Mouse (Mus musculus) gonadal fat pad, adult 2 months (tissue): Measurements from ENCODE around the gene Agap1. TPM values are rescaled to one million over a fixed set of nuclear protein-coding genes. Genes with fewer than 3 reads are reported as not detected.
A peak's percentile ranks its signal among the peaks of the same experiment; 100 is the strongest.
"Not testable (repeated sequence)": the region's sequence is repeated elsewhere in the genome, so short reads cannot be mapped to it uniquely, and the experiment has no call there.

ENCODE experiments used
- DNase-seq: peaks from one replicate; pipeline ENCODE4 v3.0.0-alpha.2; 2012; ENCODE audit warnings: low read depth
- polyA plus RNA-seq: library from polyadenylated mRNA; depleted of rRNA; stranded (reverse); fragments of >200 nt; gene quantifications from 2 replicates; pipeline ENCODE4 v1.2.3, GENCODE M21; 2012

Agap1 gene
- polyA plus RNA-seq, 1 experiment, result 15.8 TPM

DNA sequence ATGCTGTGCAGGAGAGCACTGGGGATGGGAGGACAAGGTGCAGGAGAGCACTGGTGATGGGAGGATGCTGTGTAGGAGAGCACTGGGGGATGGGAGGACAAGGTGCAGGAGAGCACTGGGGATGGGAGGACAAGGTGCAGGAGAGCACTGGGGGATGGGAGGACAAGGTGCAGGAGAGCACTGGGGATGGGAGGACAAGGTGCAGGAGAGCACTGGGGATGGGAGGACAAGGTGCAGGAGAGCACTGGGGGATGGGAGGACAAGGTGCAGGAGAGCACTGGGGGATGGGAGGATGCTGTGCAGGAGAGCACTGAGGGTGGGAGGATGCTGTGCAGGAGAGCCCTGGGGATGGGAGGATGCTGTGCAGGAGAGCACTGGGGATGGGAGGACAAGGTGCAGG is 47.3 kb downstream of the Agap1 start:
- not testable (repeated sequence) for DNase-seq

DNA sequence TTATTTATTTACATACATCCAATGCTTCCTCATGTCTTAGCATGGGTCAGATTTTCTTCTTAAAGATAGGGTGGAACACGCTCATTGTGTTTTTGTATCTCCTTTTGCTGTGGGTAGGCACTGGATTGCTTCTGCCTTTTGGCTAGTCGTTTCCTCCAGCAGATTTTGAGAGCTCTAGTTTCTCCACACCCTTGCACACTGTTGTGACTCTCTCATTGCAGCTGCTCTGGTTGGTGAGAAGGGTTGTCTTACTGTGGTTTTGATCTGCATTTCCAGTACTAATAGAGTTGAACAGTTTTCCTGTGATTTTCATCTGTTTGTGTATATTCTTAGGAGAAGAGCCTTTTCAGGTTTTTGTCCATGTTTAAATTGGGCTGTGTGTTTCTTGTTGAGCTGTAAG is 54.6 kb downstream of the Agap1 start:
- no peak for DNase-seq

DNA sequence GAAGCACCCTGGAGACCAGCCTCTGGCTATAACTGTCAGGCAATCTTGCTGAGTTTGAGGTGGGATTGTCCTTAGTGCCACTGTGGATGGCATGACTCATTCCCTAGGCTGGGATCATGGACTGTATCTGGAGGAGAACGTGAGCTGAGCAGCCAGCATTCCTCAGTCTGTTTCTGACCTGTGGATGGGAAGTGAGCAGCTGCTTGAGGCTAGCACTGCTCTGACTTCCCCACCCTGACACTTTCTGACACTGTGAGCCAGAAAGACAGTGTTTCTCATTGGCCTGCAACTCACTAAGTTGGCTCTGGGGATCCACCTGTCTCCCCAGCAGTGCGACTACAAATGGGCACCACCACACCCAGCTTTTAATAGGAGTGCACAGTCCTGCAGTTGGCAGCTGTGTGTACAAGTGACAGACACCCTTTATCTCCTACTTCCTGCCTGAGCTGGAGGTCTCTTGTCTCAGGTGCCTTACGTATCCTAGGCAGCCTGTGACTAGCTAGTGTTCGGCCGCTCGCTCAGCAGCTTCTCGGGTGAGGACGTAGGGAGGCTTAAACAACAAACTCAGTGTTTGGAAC is 55.2 kb downstream of the Agap1 start:
- no peak for DNase-seq

DNA sequence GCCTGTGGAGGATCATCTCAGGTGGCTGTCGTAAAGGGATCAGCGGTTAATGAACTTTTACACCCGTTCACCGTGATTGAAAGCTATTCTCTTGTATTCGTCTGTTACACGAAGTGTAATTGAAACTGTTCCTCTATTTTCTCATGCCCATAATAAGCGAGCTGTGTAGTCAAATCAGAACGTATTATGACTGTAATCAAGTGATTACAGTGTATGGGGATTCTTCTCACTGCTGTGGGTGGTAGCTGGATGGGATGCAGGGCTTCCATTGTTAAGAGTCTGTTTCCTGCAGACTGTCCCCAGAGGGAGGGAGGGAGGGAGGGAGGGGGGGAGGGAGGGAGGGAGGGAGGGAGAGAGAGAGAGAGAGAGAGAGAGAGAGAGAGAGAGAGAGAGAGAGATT is 56.1 kb downstream of the Agap1 start:
- no peak for DNase-seq

DNA sequence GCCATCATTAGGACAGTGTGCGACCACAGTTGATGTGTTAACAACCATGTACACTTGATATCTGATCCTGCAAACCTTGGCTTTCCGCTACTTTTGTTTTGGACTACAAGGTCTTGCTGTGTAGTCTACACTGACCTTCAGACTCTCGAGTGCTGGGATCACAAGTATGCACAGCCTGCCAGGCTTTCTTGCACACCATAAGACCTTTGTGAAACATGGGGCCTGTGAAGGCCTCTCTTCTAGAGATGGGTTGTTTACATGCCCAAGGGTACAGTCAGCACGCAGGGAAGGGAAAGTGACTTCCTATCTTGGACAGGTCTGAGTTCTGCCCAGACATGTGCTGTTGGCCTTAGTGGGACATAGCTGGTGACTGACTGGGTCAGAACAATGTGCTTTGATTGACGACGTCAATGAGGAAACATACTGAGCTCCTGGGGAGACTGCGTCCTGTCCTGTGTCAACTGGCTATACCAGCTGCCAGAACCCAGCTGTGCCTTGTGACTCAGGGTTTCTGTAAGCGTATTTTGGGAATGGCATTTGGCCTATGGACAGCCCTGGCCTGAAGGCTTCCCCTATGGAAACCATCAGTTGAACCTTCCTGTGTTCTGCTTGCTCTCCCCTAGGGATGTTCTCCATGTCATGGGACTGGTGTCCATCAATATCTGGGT is 59.1 kb downstream of the Agap1 start:
- DNase-seq, result peak; percentile 86

DNA sequence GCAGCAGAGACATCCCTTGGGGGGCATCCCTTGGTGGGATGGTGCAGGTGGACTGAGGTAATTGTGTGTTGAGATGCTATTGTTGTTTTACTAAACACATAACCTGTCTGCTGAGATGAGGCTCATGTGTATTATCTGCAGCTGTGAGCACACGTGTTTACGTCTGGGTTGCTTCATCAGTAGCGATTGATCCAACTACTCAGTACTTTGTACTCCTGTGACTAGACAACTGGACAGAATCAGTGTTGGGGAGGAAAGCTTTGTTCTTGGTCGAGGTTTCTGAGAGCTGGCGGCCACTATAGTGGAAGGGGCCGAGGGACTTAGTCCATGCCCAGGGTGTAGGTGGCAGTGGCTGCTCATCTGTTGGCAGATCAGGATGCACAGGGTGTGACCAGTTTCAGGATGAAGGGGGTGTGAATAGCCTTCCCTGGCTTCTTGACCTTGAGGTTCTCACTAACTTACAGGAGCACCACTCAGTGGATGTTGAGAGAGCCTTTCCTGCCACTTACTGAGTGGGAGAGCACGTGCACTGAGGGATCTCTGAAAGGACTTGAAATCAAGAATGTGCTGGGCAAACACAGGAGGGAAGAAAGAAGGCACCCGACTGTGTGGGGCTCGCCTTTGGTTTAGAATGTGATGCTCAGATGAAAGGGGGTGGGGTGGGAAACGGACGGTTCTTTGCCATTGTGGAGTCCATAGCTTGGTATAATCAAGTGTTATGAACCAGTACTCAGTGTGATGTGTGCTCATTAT is 61.4 kb downstream of the Agap1 start:
- DNase-seq, result no peak

DNA sequence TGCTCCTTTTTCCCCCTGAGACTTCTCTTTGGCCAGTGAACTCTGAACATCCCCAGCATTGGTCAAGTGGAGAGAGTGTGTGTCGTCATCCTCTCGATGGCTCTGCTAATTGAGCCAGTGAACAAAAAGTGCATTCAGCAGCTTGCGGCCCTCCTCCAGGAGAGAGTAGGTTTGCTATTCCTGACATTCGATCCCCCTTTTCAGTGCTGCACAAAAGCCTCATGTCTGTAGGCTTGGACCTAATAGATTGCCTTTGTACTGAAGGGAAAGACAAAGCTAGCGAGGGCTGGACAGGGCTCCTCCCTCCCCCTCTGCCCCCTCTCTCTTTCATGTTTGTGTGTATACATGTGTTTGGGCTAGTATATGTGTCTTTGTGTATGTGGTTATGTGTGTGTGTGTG is 63.2 kb downstream of the Agap1 start:
- no peak for DNase-seq

DNA sequence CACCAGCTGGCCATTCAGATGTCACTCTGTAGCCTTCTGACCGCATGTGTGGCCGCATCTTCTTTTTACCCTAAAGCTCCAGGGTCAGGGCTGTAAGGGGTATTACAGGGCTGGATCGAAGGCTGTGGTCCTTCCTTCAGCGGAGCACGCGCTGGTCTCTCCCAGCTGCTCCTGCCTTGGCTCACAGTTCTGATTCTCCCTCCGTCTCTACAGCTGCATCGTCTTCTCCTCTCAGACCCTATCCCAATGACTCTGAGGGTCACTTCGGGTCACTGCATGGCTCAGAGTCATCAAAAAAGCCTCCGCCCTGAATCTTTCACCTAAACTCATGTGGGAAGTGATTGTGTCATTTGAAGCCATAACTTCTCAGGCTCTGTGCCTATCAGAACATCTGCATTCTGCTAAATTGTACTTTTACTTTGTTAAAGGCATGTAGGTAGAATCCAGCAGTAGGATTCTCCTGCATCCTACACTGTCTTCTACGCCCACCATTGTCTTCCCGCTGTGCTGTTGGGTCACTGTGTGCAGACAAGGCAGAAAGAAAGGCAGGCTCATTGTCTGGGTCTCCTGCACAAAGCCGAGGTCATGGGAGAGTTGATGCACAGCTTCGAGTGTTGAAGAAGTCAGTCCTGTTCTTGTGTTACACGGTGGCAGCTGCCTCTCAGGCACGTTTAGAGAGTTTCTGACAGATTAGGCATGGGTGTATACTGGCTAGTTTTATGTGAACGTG is 65.5 kb downstream of the Agap1 start:
- no peak for DNase-seq

DNA sequence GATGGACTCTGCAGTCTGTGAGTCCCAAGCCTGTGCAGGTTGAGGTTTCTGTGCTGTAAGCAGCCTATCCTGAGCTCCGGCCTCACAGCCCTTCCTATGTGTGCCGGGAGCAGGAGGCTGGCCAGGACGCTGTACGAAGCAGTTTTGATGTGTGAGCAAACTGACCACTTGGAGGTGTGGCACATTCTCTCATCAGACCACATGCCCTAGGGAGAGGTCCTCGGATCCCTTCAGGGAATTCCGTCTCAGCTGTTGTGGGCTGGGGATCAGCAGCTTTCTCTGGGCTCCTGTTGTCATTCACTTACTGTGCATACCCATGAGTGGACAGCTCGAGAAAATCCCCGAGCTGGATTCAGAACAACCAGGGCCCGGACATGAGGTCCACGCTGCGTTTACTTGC is 66.8 kb downstream of the Agap1 start:
- DNase-seq, result no peak

DNA sequence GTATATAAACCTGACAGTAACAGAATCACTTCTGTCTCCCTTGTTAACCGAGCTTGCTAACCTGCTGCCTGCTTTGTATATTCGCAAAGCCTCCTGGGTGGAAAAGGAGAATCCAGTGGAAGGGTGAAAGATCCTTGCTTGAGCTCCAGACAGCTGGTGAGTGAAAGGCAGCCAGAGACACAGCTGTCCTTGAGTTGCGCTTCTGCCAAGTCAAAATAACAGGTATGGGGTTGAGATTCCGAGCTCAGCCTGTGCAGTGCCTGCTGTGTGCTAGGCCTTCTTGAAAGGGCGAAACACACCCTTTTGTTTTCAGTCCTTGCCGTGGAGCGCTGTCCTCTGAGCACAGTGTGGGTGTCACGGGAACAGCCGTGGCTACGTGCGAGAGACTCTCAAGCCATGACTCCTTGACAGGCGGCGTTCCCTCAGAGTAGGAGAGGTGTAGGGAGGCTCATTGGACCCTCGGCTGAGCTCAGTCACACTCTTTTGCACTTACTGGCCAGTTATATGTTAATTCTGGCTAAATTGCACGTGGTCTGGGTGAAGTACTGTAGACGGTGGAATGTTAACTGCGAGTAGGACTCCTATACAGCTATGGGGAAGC is 67.4 kb downstream of the Agap1 start:
- no peak for DNase-seq

DNA sequence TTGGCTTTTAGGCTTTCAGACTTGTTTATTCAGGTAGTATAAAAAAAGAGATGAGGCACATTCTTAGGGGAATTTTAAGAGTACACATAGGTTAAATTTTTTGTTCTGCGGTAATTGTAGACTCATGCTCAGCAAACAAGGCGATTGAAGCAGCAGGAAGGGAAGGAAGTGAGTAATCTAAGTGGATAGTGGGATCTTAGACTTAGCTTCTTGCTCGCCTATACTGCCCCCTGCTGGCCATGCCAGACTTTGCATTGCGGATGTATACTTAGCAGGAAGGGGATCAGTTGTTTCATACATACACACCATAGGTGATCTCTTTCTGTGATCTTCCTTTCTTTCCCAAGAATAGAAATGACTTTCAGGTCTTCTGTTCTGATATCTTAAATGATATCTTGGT is 69.8 kb downstream of the Agap1 start:
- no peak for DNase-seq

DNA sequence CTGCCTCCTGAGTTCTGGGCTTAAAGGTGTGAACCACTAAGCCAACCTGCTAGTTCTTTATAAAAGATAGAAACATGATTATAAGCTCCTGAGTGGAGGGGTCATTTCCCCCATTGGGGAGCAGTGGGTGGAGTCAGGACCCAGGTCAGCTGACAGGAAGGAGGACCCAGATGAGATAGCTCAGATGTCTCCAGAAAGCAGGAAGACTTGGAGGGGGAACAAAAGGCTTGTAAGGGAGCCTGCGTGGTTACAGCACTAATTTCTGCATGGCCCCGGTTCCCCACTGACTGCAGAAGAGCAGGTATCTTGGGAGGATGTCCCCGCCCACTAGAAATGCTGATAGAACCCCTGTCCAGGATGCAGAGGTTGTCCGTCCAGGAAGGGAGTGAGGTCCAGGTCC is 70.4 kb downstream of the Agap1 start:
- no peak for DNase-seq

DNA sequence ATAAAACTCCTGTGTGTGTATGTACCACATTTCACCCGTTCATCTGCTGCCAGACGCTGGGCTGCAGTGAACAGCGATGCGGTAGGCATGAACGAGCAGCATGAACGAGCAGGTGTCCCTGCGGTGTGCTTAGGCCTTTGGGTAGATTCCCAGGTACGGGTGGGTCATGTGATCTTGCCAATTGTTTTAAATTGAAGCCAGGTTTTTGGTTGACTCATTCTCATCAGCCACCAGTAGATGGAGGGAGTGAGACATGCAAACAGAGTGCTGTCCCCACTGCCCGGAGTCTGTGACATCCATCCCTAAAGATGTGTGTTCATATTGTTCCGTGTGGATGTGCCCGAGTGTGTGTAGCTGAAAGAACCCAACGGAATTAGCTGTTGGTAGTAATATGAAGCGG is 71.2 kb downstream of the Agap1 start:
- DNase-seq, result no peak

DNA sequence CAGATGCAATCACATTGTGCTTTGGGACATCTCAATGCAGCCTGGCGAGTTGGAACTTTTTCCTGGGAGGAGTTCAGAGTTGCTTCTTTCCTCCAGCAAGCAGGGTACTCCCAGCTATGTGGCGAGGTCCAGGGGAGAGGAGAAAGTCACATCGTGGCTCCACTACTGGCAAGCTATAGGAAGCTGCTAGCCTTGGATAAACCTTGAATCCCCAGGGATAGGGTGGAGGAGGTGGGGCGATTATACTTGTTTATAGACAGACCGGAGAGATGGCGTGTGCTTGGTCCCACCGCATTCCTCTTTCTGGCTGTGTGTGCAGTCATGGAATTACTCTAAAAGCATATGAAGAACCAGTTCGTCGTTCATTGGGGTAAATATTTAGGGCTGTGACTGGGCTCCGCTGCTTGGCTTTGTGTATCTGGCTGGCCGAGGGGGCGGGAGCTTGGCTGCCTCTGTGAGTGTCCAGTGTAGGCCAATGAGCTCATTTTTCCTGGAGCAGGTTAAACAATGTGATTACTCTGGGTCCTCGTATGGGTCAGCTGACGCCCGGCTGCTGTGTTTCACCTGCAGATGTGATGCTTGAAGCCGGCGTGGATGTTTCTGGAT is 74.2 kb downstream of the Agap1 start:
- DNase-seq, result no peak

DNA sequence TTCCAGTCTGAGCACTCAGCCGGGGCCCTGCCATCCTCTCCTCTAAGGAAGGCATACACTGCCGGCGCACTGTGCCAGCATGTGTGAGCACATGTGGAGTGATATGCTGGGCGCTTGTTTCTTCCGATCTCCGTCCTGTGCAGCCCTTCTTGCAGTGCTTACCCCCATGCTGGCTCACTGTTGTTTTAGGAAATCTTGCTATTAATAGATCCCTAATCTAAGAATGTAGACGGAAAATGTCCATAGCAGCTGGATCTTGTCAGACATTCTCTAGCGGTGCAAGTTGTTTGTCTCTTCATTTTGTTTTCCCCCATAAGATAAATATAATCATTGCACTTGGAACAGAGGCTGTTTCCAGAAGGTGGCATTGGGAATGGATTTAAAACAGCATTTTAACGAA is 79.1 kb downstream of the Agap1 start:
- DNase-seq, result no peak

DNA sequence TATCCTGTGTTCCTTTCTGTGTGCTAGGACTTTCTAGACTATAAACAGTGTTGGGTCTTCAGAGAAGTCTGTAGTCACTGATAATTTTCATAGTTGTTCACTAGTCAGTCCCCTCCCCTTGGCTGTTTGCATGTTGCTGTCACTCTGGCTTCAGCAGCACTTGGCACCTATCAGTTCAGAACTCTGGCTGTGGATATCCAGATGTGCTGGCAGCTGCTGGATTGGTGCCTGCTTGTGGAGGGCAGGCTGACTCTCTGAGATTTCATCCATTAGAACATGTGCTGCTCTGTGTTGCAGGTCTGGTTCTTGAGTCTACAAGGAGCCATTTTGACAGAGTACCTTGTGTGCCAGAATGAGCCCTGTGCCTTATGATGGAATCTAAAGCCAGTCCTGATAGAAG is 80.6 kb downstream of the Agap1 start:
- no peak for DNase-seq

DNA sequence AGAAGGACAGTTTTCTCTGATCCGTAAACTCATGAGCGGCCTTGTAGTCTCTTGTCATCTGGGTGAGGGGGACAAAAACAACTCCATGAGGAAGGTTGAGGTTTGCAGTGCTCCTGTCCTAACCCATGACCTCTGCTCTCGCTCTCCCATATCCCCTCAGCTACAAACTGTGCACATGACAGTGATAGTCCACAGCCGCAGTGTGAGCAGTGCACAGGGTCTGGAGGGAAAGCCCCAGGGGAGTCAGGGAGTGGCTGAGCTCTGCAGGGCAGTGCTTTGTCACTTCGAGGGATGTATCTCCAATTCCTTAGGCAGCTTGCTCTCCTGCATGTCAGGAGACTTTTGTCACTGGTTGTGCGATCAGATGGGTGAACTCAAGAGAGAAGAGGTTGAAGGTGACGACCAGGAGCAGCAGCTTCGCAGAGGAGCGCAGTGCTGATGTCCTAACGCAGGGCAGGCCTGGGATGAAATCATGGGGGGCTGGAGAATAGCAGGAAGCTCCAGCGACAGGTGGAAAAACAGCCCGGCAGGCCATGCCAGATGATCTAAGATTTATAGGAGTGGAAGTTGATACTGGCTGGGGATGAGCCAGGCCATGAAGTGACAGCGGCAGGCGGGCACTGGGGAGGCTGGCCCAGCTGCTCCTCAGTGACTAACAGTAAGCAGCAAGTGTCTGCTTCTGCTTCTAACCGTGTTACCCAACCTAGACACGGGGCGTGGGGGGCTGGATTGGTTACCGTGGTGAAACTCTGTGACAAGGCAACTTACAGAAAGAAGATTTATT is 83.7 kb downstream of the Agap1 start:
- no peak for DNase-seq

DNA sequence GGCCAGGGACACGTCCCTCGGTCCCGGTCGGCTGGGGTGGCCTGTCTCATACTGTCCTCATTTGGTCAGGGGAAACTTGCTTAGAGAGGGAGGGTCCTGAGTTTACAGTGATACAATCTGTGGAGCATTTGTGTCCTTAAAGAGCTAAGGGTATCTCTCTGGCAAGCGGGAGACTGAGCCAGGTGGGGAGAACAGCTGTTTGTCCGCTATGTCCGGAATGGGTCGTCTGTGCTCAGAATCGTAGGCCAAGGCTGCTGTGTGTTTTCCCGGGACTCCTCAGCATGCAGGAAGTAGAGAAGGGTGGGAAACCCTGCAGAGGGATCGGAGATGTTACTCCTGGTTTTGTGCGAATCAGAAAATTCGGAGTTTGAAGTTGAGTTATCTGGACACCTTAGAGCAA is 84.5 kb downstream of the Agap1 start:
- DNase-seq, result no peak

DNA sequence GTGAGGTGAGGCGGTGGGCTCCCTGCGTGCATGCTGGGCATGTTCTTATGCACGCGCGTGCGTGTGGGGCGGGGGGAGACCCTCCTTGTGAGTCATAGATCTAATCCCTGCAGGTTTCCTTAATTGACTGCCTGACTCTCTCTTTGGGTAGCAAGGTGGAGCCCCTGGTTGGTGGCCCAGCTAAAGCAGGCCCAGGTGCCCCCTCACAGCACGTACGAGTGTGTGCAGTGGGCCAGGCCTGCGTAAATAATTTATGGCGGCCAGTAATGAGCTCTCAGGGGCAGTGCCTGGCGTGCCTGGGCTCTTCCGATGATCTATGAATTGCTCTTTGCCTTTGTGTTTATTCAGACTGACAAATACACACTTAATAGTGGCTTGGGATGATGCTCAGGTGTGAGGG is 86.5 kb downstream of the Agap1 start:
- no peak for DNase-seq

DNA sequence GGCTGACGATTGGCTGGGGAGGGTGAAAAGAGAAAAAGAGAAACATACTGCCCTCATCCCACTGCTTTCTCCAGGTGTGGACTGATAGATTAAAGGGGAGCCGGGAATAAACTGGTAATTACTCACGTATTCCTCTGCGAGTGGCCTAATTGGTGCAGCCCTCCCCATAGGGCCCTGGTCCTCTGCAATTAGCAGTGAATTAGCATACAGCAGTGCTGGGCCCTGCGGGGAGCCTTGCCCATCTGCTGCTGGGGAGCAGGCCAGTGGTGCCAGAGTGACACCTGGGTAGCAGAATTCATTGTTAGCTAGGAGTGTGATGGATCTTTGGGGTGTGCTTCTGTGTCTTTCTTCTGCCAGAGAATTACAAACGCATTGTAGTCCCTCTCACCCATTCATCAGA is 87.9 kb downstream of the Agap1 start:
- DNase-seq, result no peak

DNA sequence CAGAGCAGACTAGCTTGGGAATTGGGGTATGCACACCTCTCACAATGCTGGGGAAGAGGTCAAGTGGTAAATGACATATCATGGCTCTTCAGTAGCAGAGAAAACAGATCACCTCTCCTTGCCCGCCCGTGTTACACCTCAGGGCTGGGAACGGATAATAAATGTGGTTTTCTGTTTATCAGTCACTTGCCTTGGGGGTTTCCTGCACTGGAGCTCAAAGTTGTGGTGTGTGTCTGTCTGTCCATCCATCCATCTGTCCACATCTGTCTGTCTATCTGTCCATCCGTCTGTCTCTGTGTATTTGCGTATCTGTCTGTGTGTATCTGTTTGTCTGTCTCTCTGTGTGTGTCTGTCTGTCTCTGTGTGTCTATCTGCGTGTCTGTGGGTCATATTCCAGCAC is 88.7 kb downstream of the Agap1 start:
- no peak for DNase-seq
